Mouse (Mus musculus): ENCODE measurements around the gene Bcl2.

DNA sequence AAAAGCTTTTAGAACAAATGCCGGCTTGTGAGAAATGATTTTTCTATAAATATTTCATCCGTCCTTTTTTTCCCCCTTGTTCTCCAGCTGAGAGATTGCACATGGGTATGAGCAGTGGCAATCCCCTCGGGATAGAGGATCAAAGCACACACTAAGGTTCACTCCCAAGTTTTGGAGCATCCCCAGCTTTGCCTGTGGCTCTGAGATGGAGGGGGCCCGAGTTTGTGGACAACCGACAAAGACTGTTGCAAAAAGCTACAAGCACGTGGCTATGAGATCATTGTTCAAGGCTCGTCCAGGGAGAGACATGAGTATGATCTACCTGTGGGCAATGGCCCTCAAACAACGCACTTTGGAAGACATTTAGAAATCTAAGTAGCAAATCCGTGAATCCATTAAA, 184.5 kb downstream of the Bcl2 start:
- no peak for TF ChIP-seq HCFC1 (IDR thresholded peaks at IDR 0.05; ENCODE audit: borderline replicate concordance, insufficient read depth, low read length)
- no peak for TF ChIP-seq ZC3H11A (IDR thresholded peaks at IDR 0.05; ENCODE audit: borderline replicate concordance, low read depth, low read length)
